Mouse (Mus musculus): Measurements from ENCODE around the gene Hmcn1.

GRCm38 (mm10) chr1:150631035-150631855 lies 362.0 kb downstream of the Hmcn1 start:
- TF ChIP-seq POLR2A (IDR thresholded peaks at IDR 0.05; ENCODE audit: insufficient read depth, low read length) (no peak), EP300 (IDR thresholded peaks at IDR 0.05; ENCODE audit: insufficient read depth, low read depth, low read length) (no peak)
